Mouse (Mus musculus) liver, adult 2 months (tissue): ENCODE results near the gene Gm20509. TPM values are rescaled to one million over a fixed set of nuclear protein-coding genes. Genes with fewer than 3 reads are reported as not detected.

Experiments used
- DNase-seq: peaks from one replicate; pipeline ENCODE4 v3.0.0-alpha.2; 2011; ENCODE audit warnings: low read depth, low spot score; ENCODE audit errors: extremely low read depth
- H3K27ac ChIP-seq: fragments of 200-500 bp; replicated peaks from 2 replicates; pipeline ENCODE4 v1.5.1; 2012; ENCODE audit warnings: low read depth, mild to moderate bottlenecking, control low read depth, inconsistent platforms, low read length; ENCODE audit not compliant: insufficient read depth
- H3K27me3 ChIP-seq: fragments of 200-500 bp; 2 replicates; pipeline ENCODE4 v1.6.1; 2012; ENCODE audit warnings: mild to moderate bottlenecking, moderate library complexity, low read length, inconsistent platforms; ENCODE audit not compliant: control insufficient read depth, insufficient read depth
- H3K36me3 ChIP-seq: fragments of 200-500 bp; 2 replicates; pipeline ENCODE4 v1.6.1; 2012; ENCODE audit warnings: low read length, inconsistent platforms; ENCODE audit not compliant: control insufficient read depth, insufficient read depth
- H3K4me1 ChIP-seq: fragments of 200-500 bp; 2 replicates; pipeline ENCODE4 v1.6.1; 2011; ENCODE audit warnings: low read length; ENCODE audit not compliant: control insufficient read depth, insufficient read depth
- H3K4me3 ChIP-seq: fragments of 200-500 bp; 2 replicates; pipeline ENCODE4 v1.5.1; 2011; ENCODE audit warnings: low read depth, mild to moderate bottlenecking, control low read depth, low read length, moderate library complexity; ENCODE audit not compliant: insufficient read depth
- H3K79me2 ChIP-seq: fragments of 200-500 bp; 2 replicates; pipeline ENCODE4 v1.6.1; 2012; ENCODE audit warnings: inconsistent platforms, mild to moderate bottlenecking, low read length, moderate library complexity; ENCODE audit not compliant: control insufficient read depth, insufficient read depth
- H3K9ac ChIP-seq: fragments of 200-500 bp; 2 replicates; pipeline ENCODE4 v1.6.1; 2012; ENCODE audit warnings: low read depth, mild to moderate bottlenecking, control low read depth, inconsistent platforms, low read length
- CTCF ChIP-seq: fragments of 200-500 bp; IDR thresholded peaks from 2 replicates; pipeline ENCODE4 v1.5.1; 2011; ENCODE audit warnings: low read depth, low read length, control low read depth
- POLR2A ChIP-seq: fragments of 200-500 bp; IDR thresholded peaks from 2 replicates; pipeline ENCODE4 v1.6.1; 2011; ENCODE audit warnings: low read length, control low read depth; ENCODE audit not compliant: insufficient read depth; ENCODE audit errors: extremely low read depth
- WGBS: fragments of 180-500 bp; shearing (Covaris S2); methylation state at CpG from one replicate; pipeline ENCODE4 v1.1.7; 2018; 5-methylcytosine and 5-hydroxymethylcytosine counted together
- polyA plus RNA-seq: library from polyadenylated mRNA; depleted of rRNA; stranded (reverse); fragments of >200 nt; gene quantifications from 2 replicates; pipeline ENCODE4 v1.2.3, GENCODE M21; 2012
- total RNA-seq: library from RNA; depleted of rRNA; stranded (reverse); fragments of >200 nt; gene quantifications from 2 replicates; pipeline ENCODE4 v1.2.3, GENCODE M21; 2014

The Gm20509 gene
- total and polyA plus RNA-seq, 2 experiments: not detected

DNA sequence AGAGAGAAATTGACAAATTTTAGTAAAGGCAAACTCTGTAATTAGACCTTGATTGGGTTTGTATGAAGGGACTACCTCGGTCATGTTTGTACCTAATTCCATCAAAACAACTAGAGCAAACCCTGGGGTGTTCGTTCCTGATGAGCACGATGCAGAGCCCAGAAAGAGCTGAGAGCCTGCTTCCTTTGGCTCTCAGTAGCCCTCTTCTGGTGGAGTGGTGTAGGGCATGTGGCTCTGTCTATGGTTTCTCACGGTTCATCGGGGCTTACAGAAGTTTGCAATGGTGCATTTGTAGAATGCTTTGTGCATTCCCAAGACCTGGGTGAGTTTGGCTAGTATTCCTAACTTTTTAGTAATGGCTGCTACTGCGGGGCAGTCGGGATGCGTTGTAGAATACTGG is 19.5 kb downstream of the Gm20509 start:
- H3K4me3 ChIP-seq: no peak overlapping the region
- DNase-seq: no peak
- whole genome bisulfite sequencing: 73% methylated on average over 8 of the region's 8 CpGs
- no peak for TF ChIP-seq POLR2A
- peak; percentile 34; the same call in 1 of the 2 replicates for TF ChIP-seq CTCF
- H3K79me2 ChIP-seq: no peaks in the 10 kb centered on the region
- H3K4me1 ChIP-seq: no peaks in the 10 kb centered on the region
- no peaks in the 10 kb centered on the region for H3K27me3 ChIP-seq
- no peak overlapping the region for H3K27ac ChIP-seq
- H3K9ac ChIP-seq: no peak overlapping the region
- H3K36me3 ChIP-seq: peaks cover 56% of the 10 kb centered on the region

DNA sequence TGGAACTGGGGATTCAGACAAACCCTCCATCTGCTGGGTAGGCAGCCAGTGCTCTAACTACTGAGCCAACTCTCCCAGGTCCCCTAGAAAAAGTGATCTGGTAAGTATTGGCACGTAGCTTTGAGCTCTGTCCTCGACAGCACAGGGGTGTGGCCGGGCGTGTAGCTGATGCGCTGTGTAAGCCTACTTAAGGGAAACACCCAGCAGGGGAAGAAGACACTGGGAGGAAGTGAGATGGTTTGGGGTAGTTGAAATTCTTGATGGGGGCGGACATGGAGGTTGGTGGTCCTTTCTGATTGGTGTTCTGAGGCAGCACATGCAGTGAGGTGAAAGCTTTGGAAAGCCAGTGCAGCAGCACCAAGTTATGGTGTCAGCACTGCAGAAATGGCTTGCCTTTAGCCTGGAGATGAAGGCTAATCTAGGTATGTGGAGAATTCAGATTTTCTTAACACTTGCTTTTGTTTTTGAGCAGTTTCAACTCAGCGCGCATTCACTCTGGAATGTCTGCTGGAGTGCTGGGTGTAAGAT is 22.8 kb downstream of the Gm20509 start:
- Histone ChIP-seq H3K9ac (no peak overlapping the region), H3K27me3 (no peaks in the 10 kb centered on the region), H3K36me3 (peaks cover 48% of the 10 kb centered on the region), H3K4me1 (no peaks in the 10 kb centered on the region), H3K27ac (no peak overlapping the region), H3K79me2 (no peaks in the 10 kb centered on the region), H3K4me3 (no peak overlapping the region)
- no peak for TF ChIP-seq POLR2A
- no peak for TF ChIP-seq CTCF
- no peak for DNase-seq
- WGBS: 97% methylated on average over 8 of the region's 8 CpGs

DNA sequence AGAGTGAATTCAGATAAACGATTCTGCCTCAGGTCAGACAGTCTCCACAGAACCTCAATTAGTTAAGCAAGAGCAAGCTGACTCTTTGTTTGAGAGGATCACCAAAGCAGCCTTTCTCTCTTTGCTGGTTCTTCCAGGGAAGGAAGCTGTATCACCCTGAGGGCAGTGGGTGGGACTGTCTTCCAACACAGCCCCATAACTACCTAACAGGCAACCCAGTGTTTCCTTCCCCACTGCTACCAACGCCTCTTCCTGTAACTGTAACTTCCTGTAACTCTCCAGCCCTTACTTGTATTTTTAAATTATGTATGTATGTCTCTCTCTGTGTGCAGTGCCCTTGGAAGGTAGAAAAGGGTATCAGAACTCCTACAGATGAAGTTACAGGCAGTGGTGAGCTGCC is 25.2 kb downstream of the Gm20509 start:
- H3K4me1 ChIP-seq: no peaks in the 10 kb centered on the region
- 81% methylated on average over 2 of the region's 2 CpGs for WGBS

DNA sequence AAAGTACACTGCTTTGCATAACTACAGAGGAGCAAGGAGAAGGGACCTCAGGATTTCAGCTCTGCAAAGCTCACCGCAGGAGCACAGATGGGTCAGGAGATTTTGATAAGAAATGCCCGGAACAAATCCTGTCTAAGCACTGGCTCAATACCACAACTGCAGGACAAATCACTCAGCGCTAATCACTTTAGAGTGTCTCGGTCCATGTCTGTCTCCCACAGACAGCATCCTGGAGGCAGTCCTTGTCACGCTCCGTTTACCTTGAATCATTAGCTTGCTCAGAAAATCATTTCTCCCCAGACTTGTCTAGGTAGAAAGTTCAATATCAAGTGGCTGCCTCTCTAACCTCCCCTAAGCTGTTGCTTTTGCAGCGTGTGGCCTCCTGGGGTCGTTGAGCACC is 27.6 kb downstream of the Gm20509 start:
- Histone ChIP-seq H3K27me3 (no peaks in the 10 kb centered on the region), H3K9ac (no peak overlapping the region), H3K4me3 (no peak overlapping the region), H3K79me2 (no peaks in the 10 kb centered on the region), H3K36me3 (peaks cover 19% of the 10 kb centered on the region; the same call in 1 of the 2 replicates), H3K27ac (no peak overlapping the region), H3K4me1 (no peaks in the 10 kb centered on the region)
- 88% methylated on average over 8 of the region's 8 CpGs for WGBS
- TF ChIP-seq CTCF (no peak), POLR2A (no peak)
- no peak for DNase-seq

More for the DNA sequence above, 25.2 kb downstream of the Gm20509 start:
- peaks cover 34% of the 10 kb centered on the region; the same call in 1 of the 2 replicates for H3K36me3 ChIP-seq
- no peaks in the 10 kb centered on the region for H3K79me2 ChIP-seq
- no peak overlapping the region for H3K4me3 ChIP-seq
- DNase-seq: no peak
- no peak overlapping the region for H3K27ac ChIP-seq
- no peak overlapping the region for H3K9ac ChIP-seq
- TF ChIP-seq CTCF: no peak
- TF ChIP-seq POLR2A: no peak
- H3K27me3 ChIP-seq: no peaks in the 10 kb centered on the region

- TF ChIP-seq CTCF (no peak), POLR2A (no peak)
Observed at GRCm38 (mm10) chr9:73130529-73130928, 28.3 kb downstream of the Gm20509 start.

DNA sequence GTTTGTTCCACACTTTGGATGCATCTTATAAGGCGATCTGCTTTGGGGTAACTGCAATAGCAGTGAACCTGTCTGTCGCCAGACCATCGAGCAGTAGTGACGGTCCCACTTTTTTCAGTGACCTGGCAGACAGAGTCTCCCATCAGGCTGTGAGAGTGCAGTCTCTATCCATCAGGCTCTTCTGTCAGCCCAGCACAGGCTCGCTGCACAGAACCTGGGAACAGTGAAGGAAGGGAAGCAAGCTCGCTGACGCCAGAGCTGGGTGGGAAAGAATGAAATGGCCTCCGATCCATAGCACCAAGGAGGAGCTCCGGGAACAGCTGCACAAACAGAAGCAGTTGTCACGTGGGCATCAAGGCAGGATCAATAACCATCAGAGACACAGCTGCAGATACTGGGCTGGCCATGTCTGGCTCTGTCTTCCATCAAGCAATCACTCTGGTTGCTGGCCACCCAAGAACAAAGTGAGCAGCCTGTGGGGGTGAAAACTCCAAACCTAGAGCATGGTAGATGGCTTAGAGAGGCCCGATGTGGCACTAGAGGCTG is 35.1 kb downstream of the Gm20509 start:
- TF ChIP-seq POLR2A (no peak), CTCF (no peak)
- Histone ChIP-seq H3K36me3 (no peaks in the 10 kb centered on the region), H3K27me3 (no peaks in the 10 kb centered on the region), H3K4me3 (no peak overlapping the region), H3K79me2 (no peaks in the 10 kb centered on the region), H3K9ac (no peak overlapping the region), H3K27ac (no peak overlapping the region), H3K4me1 (no peaks in the 10 kb centered on the region)
- 43% methylated on average over 11 of the region's 11 CpGs for WGBS
- DNase-seq: no peak

More at GRCm38 (mm10) chr9:73130529-73130928, 28.3 kb downstream of the Gm20509 start:
- H3K27ac ChIP-seq: no peak overlapping the region
- peaks cover 13% of the 10 kb centered on the region; the same call in 1 of the 2 replicates for H3K36me3 ChIP-seq
- no peaks in the 10 kb centered on the region for H3K79me2 ChIP-seq
- no peaks in the 10 kb centered on the region for H3K27me3 ChIP-seq
- WGBS: 85% methylated on average over 4 of the region's 4 CpGs
- no peaks in the 10 kb centered on the region for H3K4me1 ChIP-seq
- DNase-seq: no peak
- H3K9ac ChIP-seq: no peak overlapping the region
- no peak overlapping the region for H3K4me3 ChIP-seq
